Mouse (Mus musculus) hindbrain, embryonic 12.5 days (tissue): ENCODE data around the gene Tspan5. TPM values are rescaled to one million over a fixed set of nuclear protein-coding genes. Genes with fewer than 3 reads are reported as not detected.

Experiments
- ATAC-seq: fragments of 200-750 bp; cut with Nextera tagmentation; 2 replicates; pipeline ENCODE4 v1.8.0; 2017; ENCODE audit warnings: moderate TSS enrichment; ENCODE audit not compliant: low FRiP score
- H3K27ac ChIP-seq: fragments of 300-500 bp; sonication (generic); 2 replicates; pipeline ENCODE4 v1.5.1; 2016; ENCODE audit warnings: mild to moderate bottlenecking
- H3K27me3 ChIP-seq: fragments of 300-500 bp; sonication (generic); 2 replicates; pipeline ENCODE4 v1.6.1; 2016; ENCODE audit warnings: mild to moderate bottlenecking
- H3K36me3 ChIP-seq: fragments of 300-500 bp; sonication (generic); 2 replicates; pipeline ENCODE4 v1.6.1; 2016; ENCODE audit warnings: mild to moderate bottlenecking
- H3K4me1 ChIP-seq: fragments of 300-500 bp; sonication (generic); 2 replicates; pipeline ENCODE4 v1.6.1; 2016
- H3K4me2 ChIP-seq: fragments of 300-500 bp; sonication (generic); replicated peaks from 2 replicates; pipeline ENCODE4 v1.6.1; 2016; ENCODE audit warnings: mild to moderate bottlenecking
- H3K4me3 ChIP-seq: fragments of 300-500 bp; sonication (generic); 2 replicates; pipeline ENCODE4 v1.5.1; 2016; ENCODE audit warnings: mild to moderate bottlenecking
- H3K9ac ChIP-seq: fragments of 300-500 bp; sonication (generic); 2 replicates; pipeline ENCODE4 v1.6.1; 2016; ENCODE audit warnings: mild to moderate bottlenecking, moderate library complexity
- H3K9me3 ChIP-seq: fragments of 300-500 bp; sonication (generic); replicated peaks from 2 replicates; pipeline ENCODE4 v1.6.1; 2016; ENCODE audit warnings: mild to moderate bottlenecking
- WGBS: fragments of 180-500 bp; shearing (Covaris S2); methylation state at CpG from one replicate; pipeline ENCODE4 v1.1.7; 2016; 5-methylcytosine and 5-hydroxymethylcytosine counted together
- polyA plus RNA-seq: library from polyadenylated mRNA; unstranded; fragments of >200 nt; fragmentation: Nextera tagmentation; extraction: Ambion mirVana; gene quantifications from 2 replicates; pipeline ENCODE4 v1.2.1, GENCODE M21; 2016

Gene Tspan5
- polyA plus RNA-seq, 1 experiment from 2014 or later = 74.6 TPM

DNA sequence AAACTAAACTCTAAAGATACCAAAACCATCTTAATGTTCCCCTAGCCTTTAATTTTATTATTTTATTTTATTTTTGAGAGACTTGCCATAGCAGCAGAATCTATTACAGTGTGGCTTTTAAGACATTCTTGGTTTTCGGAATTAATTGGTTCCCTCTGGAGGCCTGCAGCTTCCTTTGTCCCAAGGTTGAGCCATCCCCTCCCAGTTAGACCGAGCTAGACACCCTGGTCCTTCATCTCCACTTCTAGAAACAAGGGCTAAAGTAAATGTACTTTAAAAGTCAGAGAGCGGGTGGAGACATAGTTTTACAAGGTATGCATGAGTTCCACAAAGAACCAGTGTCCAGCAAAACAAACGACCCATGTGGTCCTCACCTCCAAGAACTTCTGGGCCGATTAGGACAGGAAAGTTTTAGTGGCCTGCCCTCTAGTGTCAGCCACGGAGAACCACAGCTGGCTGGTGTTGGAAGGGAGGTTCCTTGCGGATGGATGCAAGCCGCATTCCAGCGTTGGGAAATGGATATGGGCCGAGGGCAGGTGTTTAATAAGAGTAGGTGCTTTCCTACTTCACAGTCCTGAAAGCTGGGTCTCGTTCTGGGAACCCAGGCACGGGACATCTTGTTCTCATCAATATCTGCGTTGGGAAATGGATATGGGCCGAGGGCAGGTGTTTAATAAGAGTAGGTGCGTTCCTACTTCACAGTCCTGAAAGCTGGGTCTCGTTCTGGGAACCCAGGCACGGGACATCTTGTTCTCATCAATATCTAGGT lies 164.3 kb downstream of the Tspan5 start:
- no peaks in the 10 kb centered on the region for H3K27me3 ChIP-seq
- no peaks in the 10 kb centered on the region for H3K9me3 ChIP-seq
- no peak overlapping the region for H3K4me3 ChIP-seq
- ATAC-seq = peak; percentile 74
- H3K4me1 ChIP-seq = peaks cover 6% of the 10 kb centered on the region; the same call in 1 of the 2 replicates
- H3K9ac ChIP-seq = no peak overlapping the region
- 38% methylated on average over 17 of the region's 17 CpGs for WGBS
- H3K27ac ChIP-seq = no peak overlapping the region
- peaks cover 7% of the 10 kb centered on the region; the same call in 1 of the 2 replicates for H3K36me3 ChIP-seq
- H3K4me2 ChIP-seq = no peak overlapping the region

DNA sequence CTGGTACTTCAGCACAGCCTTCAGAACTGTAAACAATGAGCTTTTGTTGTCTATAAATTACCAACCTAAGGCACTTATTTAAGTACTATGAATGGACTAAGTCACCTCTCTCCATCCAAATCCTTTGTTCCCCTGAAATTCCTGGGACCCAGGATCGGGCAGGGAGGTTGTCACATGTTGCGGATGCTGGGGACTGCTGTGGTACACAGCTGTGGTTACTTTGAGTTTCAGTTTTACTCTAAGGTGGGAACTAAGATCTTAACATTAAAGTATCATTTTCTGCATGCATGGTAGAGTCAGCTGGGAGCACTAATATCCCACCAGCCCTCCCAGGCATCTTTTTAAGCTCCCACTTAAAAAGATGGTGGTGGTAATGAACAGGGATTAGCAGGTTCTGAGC lies 167.3 kb downstream of the Tspan5 start:
- Histone ChIP-seq H3K36me3 (no peaks in the 10 kb centered on the region), H3K4me2 (no peak overlapping the region), H3K9me3 (no peaks in the 10 kb centered on the region), H3K4me1 (peaks cover 6% of the 10 kb centered on the region; the same call in 1 of the 2 replicates), H3K4me3 (no peak overlapping the region), H3K27me3 (no peaks in the 10 kb centered on the region), H3K27ac (no peak overlapping the region), H3K9ac (no peak overlapping the region)
- no peak for ATAC-seq
- 83% methylated on average over 2 of the region's 2 CpGs for WGBS

DNA sequence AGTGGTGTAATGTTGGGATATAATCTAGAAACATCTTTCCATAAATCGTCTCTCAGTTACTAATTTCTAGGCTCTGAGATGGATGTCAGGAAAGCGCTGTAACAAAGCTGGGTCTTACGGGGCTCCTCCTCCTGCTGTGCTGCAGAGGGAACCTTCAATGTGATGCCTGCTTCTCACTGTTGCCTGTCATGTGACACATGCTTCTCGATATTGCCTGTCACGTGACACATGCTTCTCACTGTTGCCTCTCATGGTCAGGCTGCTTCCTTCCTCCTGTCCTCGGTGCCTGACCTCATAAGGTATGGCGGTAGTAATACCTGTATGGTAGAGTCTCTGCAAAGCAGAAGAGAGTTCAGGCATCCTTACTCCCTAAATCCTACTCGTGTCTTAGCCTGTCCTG lies 170.5 kb downstream of the Tspan5 start:
- Histone ChIP-seq H3K9ac (no peak overlapping the region), H3K4me1 (no peaks in the 10 kb centered on the region)
- WGBS = 89% methylated on average over 8 of the region's 8 CpGs

DNA sequence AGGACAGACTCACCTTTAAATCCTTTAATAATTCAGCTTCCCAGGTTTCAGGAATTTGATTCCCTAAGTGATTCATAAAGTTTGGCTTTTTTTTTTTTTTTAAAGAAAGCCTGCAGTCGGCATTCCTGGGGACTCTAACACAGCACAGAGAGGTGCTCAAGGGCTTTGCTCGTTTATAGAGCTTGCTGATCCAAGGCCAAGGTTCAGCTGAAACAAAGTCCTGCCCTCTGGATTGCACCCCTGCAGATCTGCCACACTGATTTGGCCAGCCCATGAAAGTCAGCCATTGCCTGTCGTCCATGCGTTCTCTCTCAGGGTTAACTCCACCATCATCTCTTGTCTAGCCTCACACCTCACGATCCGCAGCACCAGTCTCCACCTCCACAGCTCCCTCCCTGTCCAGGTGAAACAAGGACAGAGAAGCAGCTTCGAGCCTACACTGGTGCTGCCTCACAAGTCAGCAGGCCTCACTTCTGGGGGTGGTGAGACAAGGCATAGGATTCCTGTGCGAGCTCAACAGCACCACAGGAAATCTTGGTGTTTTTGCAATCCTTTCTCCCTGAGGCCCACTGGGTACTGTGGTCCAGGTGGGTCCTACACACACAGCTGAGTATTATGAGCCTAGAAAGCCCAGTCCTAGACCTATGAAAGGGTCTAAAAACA lies 172.8 kb downstream of the Tspan5 start:
- Histone ChIP-seq H3K36me3 (no peaks in the 10 kb centered on the region), H3K4me3 (no peak overlapping the region), H3K9me3 (no peaks in the 10 kb centered on the region), H3K4me1 (no peaks in the 10 kb centered on the region), H3K27ac (no peak overlapping the region), H3K4me2 (no peak overlapping the region), H3K27me3 (no peaks in the 10 kb centered on the region), H3K9ac (no peak overlapping the region)
- no peak for ATAC-seq
- WGBS = 58% methylated on average over 8 of the region's 8 CpGs

More for the DNA sequence above, 170.5 kb downstream of the Tspan5 start:
- Histone ChIP-seq H3K4me2 (no peak overlapping the region), H3K27ac (no peak overlapping the region), H3K36me3 (no peaks in the 10 kb centered on the region), H3K4me3 (no peak overlapping the region), H3K9me3 (no peaks in the 10 kb centered on the region), H3K27me3 (no peaks in the 10 kb centered on the region)
- ATAC-seq = no peak

DNA sequence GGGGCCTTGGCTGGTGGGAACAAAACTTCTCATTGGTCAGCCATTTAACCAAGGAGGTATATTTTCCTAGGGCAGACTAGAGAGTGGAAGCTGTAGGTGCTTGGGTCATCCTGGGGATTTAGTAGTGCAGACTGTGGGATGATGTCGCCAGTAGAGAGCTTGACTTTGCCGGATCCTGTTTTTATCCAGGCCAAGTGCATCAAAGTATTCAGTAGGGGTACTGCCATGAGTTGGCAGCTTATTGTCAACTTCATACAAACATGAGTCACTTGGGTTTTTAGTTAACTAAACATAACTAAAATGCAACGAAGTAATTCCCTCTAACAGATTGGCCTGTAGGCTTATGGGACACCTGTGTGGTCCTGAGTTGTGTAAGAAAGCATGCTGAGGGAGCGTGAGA lies 174.6 kb downstream of the Tspan5 start:
- H3K4me1 ChIP-seq = no peaks in the 10 kb centered on the region
- no peak overlapping the region for H3K4me3 ChIP-seq
- H3K9ac ChIP-seq = no peak overlapping the region
- 91% methylated on average over 4 of the region's 4 CpGs for WGBS
- no peak for ATAC-seq
- H3K4me2 ChIP-seq = no peak overlapping the region
- no peaks in the 10 kb centered on the region for H3K9me3 ChIP-seq
- H3K27ac ChIP-seq = no peak overlapping the region
- H3K27me3 ChIP-seq = no peaks in the 10 kb centered on the region
- H3K36me3 ChIP-seq = no peaks in the 10 kb centered on the region

DNA sequence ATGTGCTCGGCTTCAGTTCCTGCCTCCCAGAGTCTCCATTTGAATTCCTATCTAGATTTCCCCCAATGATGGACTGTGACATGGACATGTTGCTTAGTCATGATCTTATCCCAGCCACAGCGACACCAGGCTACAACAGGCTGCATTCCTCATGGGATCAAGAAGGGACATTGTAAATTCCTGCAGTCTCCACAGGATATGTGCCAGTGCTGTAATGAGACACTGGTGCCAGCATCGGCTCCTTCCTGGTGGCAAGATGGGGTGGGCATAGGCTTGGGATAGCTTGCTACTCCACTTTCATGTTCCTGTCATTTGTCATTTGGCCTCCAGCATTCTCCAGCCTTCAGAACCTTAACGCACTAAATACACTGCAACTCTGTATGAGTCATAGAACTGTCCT lies 175.0 kb downstream of the Tspan5 start:
- no peak overlapping the region for H3K4me3 ChIP-seq
- no peak overlapping the region for H3K9ac ChIP-seq
- no peaks in the 10 kb centered on the region for H3K27me3 ChIP-seq
- H3K4me1 ChIP-seq = no peaks in the 10 kb centered on the region
- no peak overlapping the region for H3K4me2 ChIP-seq
- ATAC-seq = no peak
- H3K27ac ChIP-seq = no peak overlapping the region
- WGBS = 83% methylated on average over 4 of the region's 4 CpGs
- H3K9me3 ChIP-seq = no peaks in the 10 kb centered on the region
- H3K36me3 ChIP-seq = no peaks in the 10 kb centered on the region

DNA sequence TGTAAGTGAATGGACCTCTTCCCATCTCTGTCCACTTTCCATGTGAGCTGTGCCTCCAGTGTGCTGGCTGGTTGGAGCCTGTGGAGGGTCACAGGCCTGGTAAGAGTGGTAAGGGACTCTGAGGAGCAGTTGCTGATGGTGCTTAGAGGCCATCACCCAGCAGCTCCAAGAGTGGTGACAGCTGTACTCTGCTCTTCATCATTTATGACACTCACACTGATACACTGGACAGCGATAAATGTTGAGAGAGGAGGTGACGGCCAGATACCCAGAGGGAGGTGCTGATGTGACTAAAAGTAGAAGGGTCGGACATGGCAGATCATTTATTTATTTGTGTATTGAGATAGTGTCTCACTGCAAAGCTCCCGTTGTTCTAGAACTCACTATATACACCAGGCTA lies 176.2 kb downstream of the Tspan5 start:
- no peaks in the 10 kb centered on the region for H3K4me1 ChIP-seq
- no peak overlapping the region for H3K27ac ChIP-seq
- H3K4me2 ChIP-seq = no peak overlapping the region
- H3K9me3 ChIP-seq = no peaks in the 10 kb centered on the region
- H3K27me3 ChIP-seq = no peaks in the 10 kb centered on the region
- no peak overlapping the region for H3K9ac ChIP-seq
- no peaks in the 10 kb centered on the region for H3K36me3 ChIP-seq
- ATAC-seq = no peak
- 94% methylated on average over 4 of the region's 4 CpGs for WGBS
- no peak overlapping the region for H3K4me3 ChIP-seq

DNA sequence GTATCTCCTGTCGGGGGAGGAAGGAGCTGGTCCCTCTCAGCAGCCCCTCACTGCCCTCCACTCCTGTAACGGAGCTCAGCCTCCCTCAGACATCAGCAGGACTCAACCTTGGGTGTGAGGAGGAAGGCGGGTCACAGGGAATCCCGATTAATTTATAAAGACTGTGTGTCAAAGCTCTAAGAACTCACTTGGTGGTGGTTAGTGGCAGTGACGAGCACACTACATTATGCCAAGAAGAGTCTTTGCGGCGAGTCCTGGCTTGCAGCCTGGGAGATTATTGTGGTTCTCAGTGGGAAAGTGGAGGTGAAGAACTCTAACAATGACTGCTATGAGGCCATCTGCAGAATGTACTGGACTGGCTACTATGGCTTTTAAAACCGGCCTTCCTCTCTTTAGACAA lies 184.2 kb downstream of the Tspan5 start:
- ATAC-seq = no peak
- Histone ChIP-seq H3K27me3 (no peaks in the 10 kb centered on the region), H3K27ac (no peak overlapping the region), H3K4me3 (no peak overlapping the region), H3K9me3 (no peaks in the 10 kb centered on the region), H3K9ac (no peak overlapping the region), H3K36me3 (peaks cover 20% of the 10 kb centered on the region), H3K4me1 (no peaks in the 10 kb centered on the region), H3K4me2 (no peak overlapping the region)
- WGBS = 84% methylated on average over 8 of the region's 8 CpGs

DNA sequence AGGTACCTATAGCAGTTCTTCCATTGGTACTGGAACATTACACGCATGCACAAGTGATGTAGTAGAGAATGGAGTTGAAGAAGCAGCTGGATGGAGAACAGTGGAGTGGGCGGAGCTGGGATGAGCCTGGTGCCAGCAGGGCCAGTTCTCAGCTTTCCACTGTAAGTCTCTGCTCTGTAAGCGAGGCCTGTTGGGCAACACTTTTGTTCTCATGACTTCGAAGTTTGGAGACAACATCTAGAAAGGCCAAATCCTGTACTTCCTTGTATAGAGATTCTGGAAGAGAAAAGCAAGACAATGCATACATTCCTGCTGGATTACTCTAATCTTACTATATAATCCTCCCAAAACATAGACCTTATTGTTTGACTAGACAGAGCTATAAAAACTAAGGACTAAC lies 185.4 kb downstream of the Tspan5 start:
- H3K27me3 ChIP-seq = no peaks in the 10 kb centered on the region
- WGBS = 97% methylated on average over 4 of the region's 4 CpGs

DNA sequence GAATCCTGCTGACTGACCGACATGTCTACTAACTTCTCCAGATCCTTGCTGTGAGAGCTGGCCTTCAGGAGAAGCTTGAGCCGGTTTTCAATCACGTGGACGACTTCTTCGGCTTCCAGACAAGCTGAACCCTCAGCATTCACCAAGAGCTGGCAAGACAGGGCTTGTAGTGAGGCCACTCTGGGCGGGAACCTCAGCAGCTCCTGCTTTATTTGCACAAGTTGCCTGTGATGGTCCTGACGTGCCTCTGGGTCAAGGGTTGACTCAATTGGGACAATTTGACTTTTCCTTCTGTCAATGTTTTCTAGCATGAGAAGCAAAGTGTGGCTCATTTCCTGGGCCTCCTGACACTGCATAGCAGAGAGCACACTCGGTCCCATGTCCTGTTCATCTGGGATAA lies 194.8 kb downstream of the Tspan5 start:
- no peak overlapping the region for H3K9ac ChIP-seq
- H3K9me3 ChIP-seq = no peaks in the 10 kb centered on the region
- ATAC-seq = no peak
- no peaks in the 10 kb centered on the region for H3K27me3 ChIP-seq
- H3K4me1 ChIP-seq = no peaks in the 10 kb centered on the region
- H3K4me3 ChIP-seq = no peak overlapping the region
- 91% methylated on average over 8 of the region's 8 CpGs for WGBS
- peaks cover 37% of the 10 kb centered on the region for H3K36me3 ChIP-seq
- H3K27ac ChIP-seq = no peak overlapping the region
- no peak overlapping the region for H3K4me2 ChIP-seq

More for the DNA sequence above, 185.4 kb downstream of the Tspan5 start:
- Histone ChIP-seq H3K36me3 (peaks cover 20% of the 10 kb centered on the region), H3K27ac (no peak overlapping the region), H3K4me2 (no peak overlapping the region), H3K9ac (no peak overlapping the region), H3K4me3 (no peak overlapping the region), H3K4me1 (no peaks in the 10 kb centered on the region), H3K9me3 (no peaks in the 10 kb centered on the region)
- ATAC-seq = no peak

DNA sequence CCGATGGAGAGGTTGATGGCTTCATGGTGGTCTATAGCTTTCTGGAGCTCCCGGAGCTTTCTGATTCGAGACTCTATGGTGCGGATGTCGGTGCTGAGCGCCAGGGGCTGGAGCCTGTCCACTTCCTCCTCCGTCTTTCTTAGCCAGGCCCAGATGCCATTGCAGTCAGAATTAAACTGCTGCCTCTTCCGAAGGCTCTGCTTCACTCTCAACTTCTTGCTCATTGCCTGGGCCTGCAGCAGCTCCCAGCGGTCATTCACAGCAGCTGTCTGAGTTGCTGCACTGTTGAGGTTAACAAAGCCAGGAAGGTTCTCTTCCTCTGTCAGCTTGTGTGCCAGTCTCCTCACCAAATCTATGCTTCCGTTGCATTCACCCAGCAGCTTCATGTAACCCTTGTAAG lies 195.2 kb downstream of the Tspan5 start:
- Histone ChIP-seq H3K36me3 (peaks cover 37% of the 10 kb centered on the region), H3K9me3 (no peaks in the 10 kb centered on the region), H3K27me3 (no peaks in the 10 kb centered on the region), H3K4me3 (no peak overlapping the region), H3K27ac (no peak overlapping the region), H3K4me1 (no peaks in the 10 kb centered on the region), H3K4me2 (no peak overlapping the region), H3K9ac (no peak overlapping the region)
- 95% methylated on average over 10 of the region's 10 CpGs for WGBS
- no peak for ATAC-seq

DNA sequence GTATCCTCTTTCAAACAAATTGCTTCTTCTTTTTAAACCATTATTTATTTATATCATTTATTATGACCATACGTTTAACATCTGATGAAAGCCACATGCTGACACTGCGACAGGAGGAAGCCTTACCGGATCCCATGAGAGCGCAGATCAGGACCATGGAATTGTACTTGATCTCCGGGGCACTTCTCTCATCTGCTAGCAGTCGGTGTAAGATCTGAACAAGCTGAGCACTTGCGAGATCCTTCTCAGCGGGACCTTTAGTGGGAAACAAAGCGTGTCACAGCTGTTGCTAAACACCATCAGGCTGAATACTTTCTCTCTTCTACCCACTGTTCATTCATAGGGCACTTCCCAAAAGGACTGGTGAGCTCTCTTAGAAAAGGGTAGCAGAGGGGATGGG lies 199.6 kb downstream of the Tspan5 start:
- no peak overlapping the region for H3K27ac ChIP-seq
- no peak for ATAC-seq
- H3K4me1 ChIP-seq = no peaks in the 10 kb centered on the region
- H3K36me3 ChIP-seq = peaks cover 49% of the 10 kb centered on the region
- H3K9me3 ChIP-seq = no peaks in the 10 kb centered on the region; the same call in 1 of the 2 replicates
- H3K27me3 ChIP-seq = no peaks in the 10 kb centered on the region
- H3K4me2 ChIP-seq = no peak overlapping the region
- WGBS = 31% methylated on average over 9 of the region's 9 CpGs
- H3K4me3 ChIP-seq = no peak overlapping the region
- no peak overlapping the region for H3K9ac ChIP-seq

DNA sequence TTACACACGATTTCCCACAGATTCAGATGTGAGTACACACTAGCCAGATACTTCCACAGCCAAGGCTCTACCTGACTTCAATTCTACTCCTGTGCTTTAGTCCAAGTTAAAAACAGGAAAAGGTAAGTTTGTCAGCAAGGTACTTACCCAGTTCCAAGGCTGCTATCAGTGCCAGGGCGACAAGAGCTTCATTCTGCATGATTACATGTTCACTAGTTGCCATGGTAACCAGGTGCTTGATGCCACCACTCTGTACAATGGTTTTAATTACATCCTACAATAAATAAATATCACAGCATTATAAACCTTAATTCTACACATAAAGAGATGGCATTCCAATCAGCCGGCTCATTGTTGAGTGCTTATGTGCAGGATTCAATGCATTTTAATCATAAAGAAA lies 203.5 kb downstream of the Tspan5 start:
- WGBS = 93% methylated on average over 3 of the region's 3 CpGs
- no peak overlapping the region for H3K4me2 ChIP-seq
- no peak overlapping the region for H3K27ac ChIP-seq
- H3K36me3 ChIP-seq = peaks cover 23% of the 10 kb centered on the region
- no peak overlapping the region for H3K9ac ChIP-seq
- no peak overlapping the region for H3K4me3 ChIP-seq
- H3K27me3 ChIP-seq = no peaks in the 10 kb centered on the region
- no peaks in the 10 kb centered on the region for H3K4me1 ChIP-seq
- ATAC-seq = no peak
- no peaks in the 10 kb centered on the region; the same call in 1 of the 2 replicates for H3K9me3 ChIP-seq
